Mouse (Mus musculus) MEL (cell line): ENCODE data around the gene Ormdl2.

Experiments used
- CHD2 ChIP-seq: IDR thresholded peaks from 2 replicates; pipeline ENCODE4 v1.6.1; 2011; ENCODE audit warnings: low read length, improper control_type of control experiment
- CTCF ChIP-seq, 3 experiments: IDR thresholded peaks in 2 of 3; conservative IDR thresholded peaks in 1 of 3; 2 replicates each; pipeline ENCODE4 v1.5.1; 2011 to 2012; ENCODE audit warnings: low read length in 3 of 3, low read depth in 2 of 3, mild to moderate bottlenecking in 2 of 3, improper control_type of control experiment in 1 of 3, inconsistent platforms in 1 of 3, mixed read lengths in 1 of 3, moderate library complexity in 1 of 3; ENCODE audit not compliant: control insufficient read depth in 1 of 3, insufficient read depth in 1 of 3, poor library complexity in 1 of 3, severe bottlenecking in 1 of 3
- GATA1 ChIP-seq: IDR thresholded peaks from 2 replicates; pipeline ENCODE4 v1.6.1; 2011; ENCODE audit warnings: low read depth, low read length, improper control_type of control experiment
- POLR2A ChIP-seq, 2 experiments: IDR thresholded peaks; 2 replicates each; pipeline ENCODE4 v1.6.1; 2011 to 2012; ENCODE audit warnings: low read length in 2 of 2, mild to moderate bottlenecking in 2 of 2, control low read depth in 1 of 2, improper control_type of control experiment in 1 of 2, low read depth in 1 of 2, moderate library complexity in 1 of 2; ENCODE audit not compliant: control insufficient read depth in 1 of 2, insufficient read depth in 1 of 2, poor library complexity in 1 of 2
- ZKSCAN1 ChIP-seq: IDR thresholded peaks from 2 replicates; pipeline ENCODE4 v1.6.1; 2012; ENCODE audit warnings: low read depth, mild to moderate bottlenecking, inconsistent platforms, low read length, improper control_type of control experiment, moderate library complexity

DNA sequence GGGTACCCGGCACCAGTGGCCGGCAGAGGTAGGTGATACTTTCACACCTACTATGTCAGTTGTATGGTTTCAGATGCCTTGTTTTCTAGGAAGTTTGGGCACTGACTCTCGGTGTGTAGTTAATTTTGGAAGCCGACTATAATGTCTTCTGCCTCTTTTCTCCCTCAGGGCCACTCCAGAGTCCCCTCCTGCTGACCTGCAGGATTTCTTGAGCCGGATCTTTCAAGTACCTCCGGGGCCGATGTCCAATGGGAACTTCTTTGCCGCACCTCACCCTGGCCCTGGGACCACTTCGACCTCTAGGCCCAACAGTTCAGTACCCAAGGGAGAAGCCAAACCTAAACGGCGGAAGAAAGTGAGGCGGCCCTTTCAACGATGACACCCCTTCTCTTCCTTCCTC lies 4.4 kb downstream of the Ormdl2 start, which contains the start of gene Sarnp:
- no peak for TF ChIP-seq POLR2A (IDR thresholded peaks at IDR 0.05; ENCODE audit: control insufficient read depth in 1 of 2, insufficient read depth in 1 of 2, low read depth in 1 of 2, low read length in 2 of 2, poor library complexity in 1 of 2)
- TF ChIP-seq CHD2, result no peak
- TF ChIP-seq ZKSCAN1, result no peak
- TF ChIP-seq CTCF (IDR thresholded peaks at IDR 0.05 in 2 of 3, conservative IDR thresholded peaks at IDR 0.05 in 1 of 3; ENCODE audit: control insufficient read depth in 1 of 3, insufficient read depth in 1 of 3, low read depth in 2 of 3, low read length in 3 of 3, poor library complexity in 1 of 3, severe bottlenecking in 1 of 3), result no peak
- no peak for TF ChIP-seq GATA1
